Mouse (Mus musculus): ENCODE results near the gene Hoxd1.

DNA sequence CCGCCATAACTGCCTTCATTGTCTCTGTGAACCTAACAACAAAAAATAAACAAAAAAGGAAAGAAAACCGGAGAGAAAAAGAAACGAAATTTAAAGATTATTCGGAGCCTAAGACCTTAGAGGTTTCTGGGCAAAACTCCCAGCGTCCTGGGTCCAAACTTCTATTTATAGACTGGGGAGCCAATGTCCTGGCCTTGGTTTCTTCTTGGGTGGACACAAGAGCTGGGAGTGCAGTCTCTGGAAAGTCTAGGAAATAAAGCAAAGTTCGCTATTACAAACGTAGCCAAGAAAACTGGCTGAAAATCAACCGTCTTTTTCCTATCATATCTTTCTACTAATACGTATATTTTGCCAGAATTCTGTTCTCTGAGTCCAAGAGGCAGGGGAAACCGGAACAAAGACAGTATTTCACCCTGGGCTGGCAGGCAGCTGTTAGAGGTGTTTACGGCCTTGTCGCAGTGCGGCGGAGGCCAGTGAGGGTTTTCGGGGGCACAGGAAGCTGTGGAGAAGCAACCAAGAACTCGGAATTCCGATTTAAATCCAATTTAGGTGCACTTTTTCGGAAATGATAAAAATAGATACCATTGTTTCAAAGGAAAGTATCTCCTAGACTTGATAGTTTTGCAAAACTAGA, 48.5 kb upstream of the Hoxd1 start:
- TF ChIP-seq POLR2A (IDR thresholded peaks at IDR 0.05; ENCODE audit: control insufficient read depth, extremely low read depth, insufficient read depth, low read length, poor library complexity): no peak
- TF ChIP-seq CTCF (IDR thresholded peaks at IDR 0.05; ENCODE audit: borderline replicate concordance, control insufficient read depth, extremely low read depth, insufficient read depth, low read length, poor library complexity): no peak

Data from thymus, adult 2 months (tissue).